Mouse (Mus musculus) embryonic facial prominence, embryonic 10.5 days (tissue): Measurements from ENCODE around the gene Thegl. TPM values are rescaled to one million over a fixed set of nuclear protein-coding genes. Genes with fewer than 3 reads are reported as not detected.

Experiments used
- DNase-seq: peaks from one replicate; pipeline ENCODE4 v3.0.0-alpha.2; 2017; ENCODE audit warnings: low spot score
- H3K27ac ChIP-seq: fragments of 300-500 bp; sonication (generic); replicated peaks from 2 replicates; pipeline ENCODE4 v1.5.1; 2016; ENCODE audit warnings: mild to moderate bottlenecking
- H3K27me3 ChIP-seq: fragments of 300-500 bp; sonication (generic); replicated peaks from 2 replicates; pipeline ENCODE4 v1.6.1; 2016; ENCODE audit warnings: low read depth, mild to moderate bottlenecking; ENCODE audit not compliant: poor library complexity, severe bottlenecking
- H3K36me3 ChIP-seq: fragments of 300-500 bp; sonication (generic); replicated peaks from 2 replicates; pipeline ENCODE4 v1.6.1; 2016; ENCODE audit warnings: mild to moderate bottlenecking, moderate library complexity
- H3K4me1 ChIP-seq: fragments of 300-500 bp; sonication (generic); 2 replicates; pipeline ENCODE4 v1.6.1; 2016
- H3K4me3 ChIP-seq: fragments of 300-500 bp; sonication (generic); 2 replicates; pipeline ENCODE4 v1.5.1; 2016; ENCODE audit warnings: mild to moderate bottlenecking, moderate library complexity
- H3K9me3 ChIP-seq: fragments of 300-500 bp; sonication (generic); 2 replicates; pipeline ENCODE4 v1.6.1; 2016; ENCODE audit warnings: mild to moderate bottlenecking
- WGBS: fragments of 180-500 bp; shearing (Covaris S2); methylation state at CpG from one replicate; pipeline ENCODE4 v1.1.7; 2016; 5-methylcytosine and 5-hydroxymethylcytosine counted together
- polyA plus RNA-seq: library from polyadenylated mRNA; unstranded; fragments of >200 nt; fragmentation: Nextera tagmentation; extraction: Ambion mirVana; gene quantifications from 2 replicates; pipeline ENCODE4 v1.2.1, GENCODE M21; 2016

Thegl gene
- polyA plus RNA-seq, 1 experiment from 2014 or later: not detected

GRCm38 (mm10) chr5:77100691-77101090 is 84.9 kb downstream of the Thegl start:
- H3K4me1 ChIP-seq: peaks cover 55% of the 10 kb centered on the region
- no peak overlapping the region for H3K4me3 ChIP-seq
- no peak overlapping the region; the same call in 1 of the 2 replicates for H3K27ac ChIP-seq
- WGBS: 71% methylated on average over 6 of the region's 6 CpGs
- H3K9me3 ChIP-seq: no peaks in the 10 kb centered on the region
- peaks cover 62% of the 10 kb centered on the region for H3K27me3 ChIP-seq
- H3K36me3 ChIP-seq: no peaks in the 10 kb centered on the region
- DNase-seq: no peak

- 77% methylated on average over 15 of the region's 15 CpGs for WGBS
- H3K27ac ChIP-seq: no peak overlapping the region; the same call in 1 of the 2 replicates
- no peak overlapping the region for H3K4me3 ChIP-seq
- peaks cover 44% of the 10 kb centered on the region for H3K4me1 ChIP-seq
- no peak for DNase-seq
- H3K36me3 ChIP-seq: no peaks in the 10 kb centered on the region
- H3K9me3 ChIP-seq: no peaks in the 10 kb centered on the region
- peaks cover 45% of the 10 kb centered on the region for H3K27me3 ChIP-seq
These were observed 86.9 kb downstream of the Thegl start for GRCm38 (mm10) chr5:77102522-77103365.

GRCm38 (mm10) chr5:77107146-77107822 is 91.5 kb downstream of the Thegl start:
- no peak overlapping the region for H3K4me3 ChIP-seq
- H3K36me3 ChIP-seq: no peaks in the 10 kb centered on the region
- no peak overlapping the region for H3K27ac ChIP-seq
- H3K4me1 ChIP-seq: peaks cover 26% of the 10 kb centered on the region
- DNase-seq: no peak
- H3K27me3 ChIP-seq: peaks cover 29% of the 10 kb centered on the region
- 92% methylated on average over 11 of the region's 11 CpGs for WGBS
- no peaks in the 10 kb centered on the region for H3K9me3 ChIP-seq

- WGBS: 93% methylated on average over 6 of the region's 6 CpGs
- Histone ChIP-seq H3K4me3 (no peak overlapping the region), H3K27me3 (peaks cover 20% of the 10 kb centered on the region), H3K36me3 (no peaks in the 10 kb centered on the region), H3K27ac (no peak overlapping the region), H3K4me1 (peaks cover 14% of the 10 kb centered on the region; the same call in 1 of the 2 replicates), H3K9me3 (no peaks in the 10 kb centered on the region)
- no peak for DNase-seq
These were observed 93.0 kb downstream of the Thegl start for GRCm38 (mm10) chr5:77108806-77109205.

- H3K9me3 ChIP-seq: no peaks in the 10 kb centered on the region
- 83% methylated on average over 2 of the region's 2 CpGs for WGBS
- H3K27me3 ChIP-seq: peaks cover 24% of the 10 kb centered on the region
- H3K4me3 ChIP-seq: no peak overlapping the region
- DNase-seq: no peak
- H3K4me1 ChIP-seq: peaks cover 18% of the 10 kb centered on the region
- H3K27ac ChIP-seq: no peak overlapping the region
- H3K36me3 ChIP-seq: no peaks in the 10 kb centered on the region
These were observed 94.0 kb downstream of the Thegl start for GRCm38 (mm10) chr5:77109814-77110213.

Other genes with a start within 250 kb of the Thegl start
- 23.2 and 26.2 TPM in 2 replicates for gene Aasdh, start 110.5 kb upstream of the Thegl start, polyA plus RNA-seq
- gene Paics, start 64.7 kb upstream of the Thegl start, polyA plus RNA-seq: 469 and 495 TPM in 2 replicates
- 53.0 and 56.5 TPM in 2 replicates for gene Ppat, start 64.4 kb upstream of the Thegl start, polyA plus RNA-seq
- gene Srp72, start 41.3 kb upstream of the Thegl start, polyA plus RNA-seq: 79.4 and 81.3 TPM in 2 replicates
- 0.31 TPM in 1 of 2 replicates, not detected in the other for gene Arl9, start 12.0 kb upstream of the Thegl start, polyA plus RNA-seq
- 0.40 TPM in 1 of 2 replicates, not detected in the other for gene Hopx, start 99.1 kb downstream of the Thegl start, polyA plus RNA-seq
- gene Spink2, start 195.4 kb downstream of the Thegl start, polyA plus RNA-seq: 1.5 and 1.8 TPM in 2 replicates
- 34.0 and 37.7 TPM in 2 replicates for gene Rest, start 249.5 kb downstream of the Thegl start, polyA plus RNA-seq